Mouse (Mus musculus) right cerebral cortex, adult 18-20 months (tissue): ENCODE data around the gene Casp6.

Experiments used
- DNase-seq: peaks from one replicate; pipeline ENCODE4 v3.0.0; 2022; ENCODE audit warnings: mixed read lengths

Gene Casp6

GRCm38 (mm10) chr3:129901271-129901809 lies at the start of gene Casp6:
Gene Casp6, plus strand, starts transcription at chr3:129901425.
- DNase-seq = peak; percentile 60

GRCm38 (mm10) chr3:129862592-129862991 lies 38.6 kb upstream of the Casp6 start:
- no peak for DNase-seq

GRCm38 (mm10) chr3:129863698-129864097 lies 37.5 kb upstream of the Casp6 start:
- peak; percentile 29 for DNase-seq

- no peak for DNase-seq
These were observed 23.9 kb upstream of the Casp6 start for GRCm38 (mm10) chr3:129877327-129877726.

GRCm38 (mm10) chr3:129878405-129879021 lies 22.7 kb upstream of the Casp6 start, which contains the start of gene Pla2g12a:
Gene Pla2g12a, plus strand, starts transcription at chr3:129878606.
- peak; percentile 94 for DNase-seq

GRCm38 (mm10) chr3:129879131-129879757 lies 22.0 kb upstream of the Casp6 start:
- no peak for DNase-seq

- DNase-seq = no peak
These were observed 21.3 kb upstream of the Casp6 start for GRCm38 (mm10) chr3:129879913-129880312.

- DNase-seq = no peak
These were observed 20.2 kb upstream of the Casp6 start for GRCm38 (mm10) chr3:129880925-129881593.

- no peak for DNase-seq
These were observed 15.6 kb upstream of the Casp6 start for GRCm38 (mm10) chr3:129885577-129885976.

GRCm38 (mm10) chr3:129886430-129886829 lies 14.8 kb upstream of the Casp6 start:
- no peak for DNase-seq

GRCm38 (mm10) chr3:129887779-129888517 lies 13.3 kb upstream of the Casp6 start:
- DNase-seq = no peak

- DNase-seq = no peak
These were observed 9.2 kb upstream of the Casp6 start for GRCm38 (mm10) chr3:129892003-129892402.

- no peak for DNase-seq
These were observed 8.1 kb upstream of the Casp6 start for GRCm38 (mm10) chr3:129893143-129893542.

- DNase-seq = no peak
These were observed 4.6 kb upstream of the Casp6 start for GRCm38 (mm10) chr3:129896591-129896990.

GRCm38 (mm10) chr3:129898886-129899285 lies 2.3 kb upstream of the Casp6 start:
- DNase-seq = no peak

GRCm38 (mm10) chr3:129903369-129903768 lies 2.1 kb downstream of the Casp6 start:
- DNase-seq = no peak

GRCm38 (mm10) chr3:129903866-129904265 lies 2.6 kb downstream of the Casp6 start:
- DNase-seq = no peak

- DNase-seq = no peak
These were observed 3.3 kb downstream of the Casp6 start for GRCm38 (mm10) chr3:129904381-129905132.

GRCm38 (mm10) chr3:129912025-129912424 lies 10.8 kb downstream of the Casp6 start:
- DNase-seq = no peak

- no peak for DNase-seq
These were observed 12.0 kb downstream of the Casp6 start for GRCm38 (mm10) chr3:129913241-129913640.

- no peak for DNase-seq
These were observed 16.2 kb downstream of the Casp6 start for GRCm38 (mm10) chr3:129917424-129917823.

GRCm38 (mm10) chr3:129918434-129918833 lies 17.2 kb downstream of the Casp6 start:
- DNase-seq = peak; percentile 85
